In genomic region chr4:105656071-105656655, GRCm38 (mm10) we compare ENCODE assay signal across 7 mouse cellular contexts.
DNase-seq lines count a peak whose midpoint lies in the region; ATAC-seq and TF ChIP-seq lines count a peak whose summit lies in the region.

No protein-coding gene starts in this region.

- H3K4me3 ChIP-seq in lung, embryonic 14.5 days (ENCODE audit: low read depth, low read length): no peak overlapping the region
- H3K4me3 ChIP-seq in lung, adult 2 months (replicated peaks; ENCODE audit: extremely low read depth, low read depth, low read length): no peak overlapping the region
- no peak overlapping the region for H3K4me3 ChIP-seq in stomach, embryonic 16.5 days (replicated peaks; ENCODE audit: low read length)
- no peak overlapping the region for H3K4me3 ChIP-seq in forebrain, postnatal 0 days (ENCODE audit: low read depth, low read length)

- H3K4me2 ChIP-seq in lung, embryonic 14.5 days: no peak overlapping the region
- H3K4me2 ChIP-seq in stomach, embryonic 16.5 days (ENCODE audit: low read depth, low read length): no peak overlapping the region
- H3K4me2 ChIP-seq in forebrain, postnatal 0 days (ENCODE audit: low read depth): no peak overlapping the region

- no peak for TF ChIP-seq POLR2A in lung, adult 2 months (IDR thresholded peaks at IDR 0.05; ENCODE audit: borderline replicate concordance, extremely low read depth, low read depth, low read length)

- no peaks in the 10 kb centered on the region for H3K27me3 ChIP-seq in lung, embryonic 14.5 days (ENCODE audit: insufficient read depth, low read length)
- H3K27me3 ChIP-seq in stomach, embryonic 16.5 days (ENCODE audit: control insufficient read depth, insufficient read depth, low read length): no peaks in the 10 kb centered on the region
- no peaks in the 10 kb centered on the region for H3K27me3 ChIP-seq in forebrain, postnatal 0 days (ENCODE audit: insufficient read depth, low read length)

- no peaks in the 10 kb centered on the region; the same call in 1 of the 2 replicates for H3K9me3 ChIP-seq in lung, embryonic 14.5 days (ENCODE audit: low read depth, low read length)
- no peaks in the 10 kb centered on the region for H3K9me3 ChIP-seq in stomach, embryonic 16.5 days (replicated peaks; ENCODE audit: control insufficient read depth, low read length)
- no peaks in the 10 kb centered on the region for H3K9me3 ChIP-seq in forebrain, postnatal 0 days (ENCODE audit: low read length)

- no peak overlapping the region for H3K27ac ChIP-seq in lung, embryonic 14.5 days (ENCODE audit: low read depth)
- H3K27ac ChIP-seq in stomach, embryonic 16.5 days (ENCODE audit: low read length): no peak overlapping the region
- no peak overlapping the region for H3K27ac ChIP-seq in forebrain, postnatal 0 days (ENCODE audit: low read depth, low read length)

- no peak for ATAC-seq in lung, embryonic 14.5 days (ENCODE audit: insufficient read depth)
- peak; percentile 58; the same call in 1 of the 2 replicates for ATAC-seq in stomach, embryonic 16.5 days (ENCODE audit: insufficient read depth, low FRiP score)
- no peak for ATAC-seq in forebrain, postnatal 0 days

- TF ChIP-seq CTCF in lung, embryonic 14.5 days (IDR thresholded peaks at IDR 0.05; ENCODE audit: low read depth): no peak
- TF ChIP-seq CTCF in lung, adult 2 months (IDR thresholded peaks at IDR 0.05; ENCODE audit: insufficient read depth, low read length): no peak
- TF ChIP-seq CTCF in forebrain, postnatal 0 days (IDR thresholded peaks at IDR 0.05; ENCODE audit: low read depth): no peak

- DNase-seq in lung, embryonic 14.5 days: peak; percentile 13
- DNase-seq in lung, adult 2 months: no peak
- peak; percentile 74 for DNase-seq in gastrocnemius, adult 18-20 months (ENCODE audit: low spot score)
- DNase-seq in kidney, postnatal 14 days: peak; percentile 79
- DNase-seq in forebrain, postnatal 0 days: no peak
- DNase-seq in spleen, postnatal 10 days (ENCODE audit: low spot score in 2 of 2): no peak

- 47% methylated on average over 5 of the region's 5 CpGs for WGBS in lung, embryonic 14.5 days
- WGBS in lung, adult 2 months: 66% methylated on average over 5 of the region's 5 CpGs
- WGBS in stomach, embryonic 16.5 days: 42% methylated on average over 5 of the region's 5 CpGs
- WGBS in forebrain, postnatal 0 days: 66% methylated on average over 5 of the region's 5 CpGs

- no peak overlapping the region for H3K9ac ChIP-seq in lung, embryonic 14.5 days
- H3K9ac ChIP-seq in stomach, embryonic 16.5 days (ENCODE audit: low read length): no peak overlapping the region
- no peak overlapping the region for H3K9ac ChIP-seq in forebrain, postnatal 0 days

- no peaks in the 10 kb centered on the region for H3K36me3 ChIP-seq in lung, embryonic 14.5 days (ENCODE audit: insufficient read depth)
- no peaks in the 10 kb centered on the region for H3K36me3 ChIP-seq in stomach, embryonic 16.5 days (ENCODE audit: control insufficient read depth, insufficient read depth, low read length)
- H3K36me3 ChIP-seq in forebrain, postnatal 0 days (ENCODE audit: insufficient read depth): no peaks in the 10 kb centered on the region

- no peaks in the 10 kb centered on the region for H3K4me1 ChIP-seq in lung, embryonic 14.5 days (ENCODE audit: insufficient read depth)
- H3K4me1 ChIP-seq in lung, adult 2 months (ENCODE audit: control insufficient read depth, insufficient read depth, low read length): no peaks in the 10 kb centered on the region
- H3K4me1 ChIP-seq in stomach, embryonic 16.5 days (ENCODE audit: control insufficient read depth, insufficient read depth, low read length): no peaks in the 10 kb centered on the region
- H3K4me1 ChIP-seq in forebrain, postnatal 0 days (ENCODE audit: insufficient read depth): no peaks in the 10 kb centered on the region

Comparison
In these comparisons a context has a peak if more than half of its experiments do, and no peak if none do; other contexts are left out.
1. DNase-seq: peak in lung, embryonic 14.5 days (single experiment), gastrocnemius, adult 18-20 months (single experiment) and kidney, postnatal 14 days (single experiment); none in lung, adult 2 months (single experiment), forebrain, postnatal 0 days (single experiment) and spleen, postnatal 10 days (0 of 2).